Mouse (Mus musculus) thymus, postnatal 14 days (tissue): ENCODE results near the gene Slain1.

Experiments
- DNase-seq: peaks from one replicate; pipeline ENCODE4 v3.0.0; 2021

The Slain1 gene

GRCm38 (mm10) chr14:103667036-103667435 is 17.0 kb downstream of the Slain1 start:
- no peak for DNase-seq

- no peak for DNase-seq
These were observed 29.6 kb downstream of the Slain1 start for GRCm38 (mm10) chr14:103679395-103680217.

- no peak for DNase-seq
These were observed 30.3 kb downstream of the Slain1 start for GRCm38 (mm10) chr14:103680285-103680819.

- DNase-seq = no peak
These were observed 32.8 kb downstream of the Slain1 start for GRCm38 (mm10) chr14:103682633-103683390.

- DNase-seq = no peak
These were observed 37.0 kb downstream of the Slain1 start for GRCm38 (mm10) chr14:103686994-103687393.

GRCm38 (mm10) chr14:103694295-103694694 is 44.3 kb downstream of the Slain1 start:
- peak; percentile 54 for DNase-seq

GRCm38 (mm10) chr14:103695620-103696019 is 45.6 kb downstream of the Slain1 start:
- no peak for DNase-seq

GRCm38 (mm10) chr14:103697101-103697500 is 47.1 kb downstream of the Slain1 start:
- DNase-seq = no peak

GRCm38 (mm10) chr14:103699308-103699707 is 49.3 kb downstream of the Slain1 start:
- DNase-seq = no peak

- no peak for DNase-seq
These were observed 52.5 kb downstream of the Slain1 start for GRCm38 (mm10) chr14:103702516-103702915.

GRCm38 (mm10) chr14:103704771-103705170 is 54.7 kb downstream of the Slain1 start:
- no peak for DNase-seq

GRCm38 (mm10) chr14:103706347-103706746 is 56.3 kb downstream of the Slain1 start:
- DNase-seq = no peak

GRCm38 (mm10) chr14:103708601-103709000 is 58.6 kb downstream of the Slain1 start:
- no peak for DNase-seq

GRCm38 (mm10) chr14:103709261-103709660 is 59.2 kb downstream of the Slain1 start:
- no peak for DNase-seq

GRCm38 (mm10) chr14:103712986-103713385 is 63.0 kb downstream of the Slain1 start:
- DNase-seq = no peak

- DNase-seq = peak; percentile 53
These were observed 67.5 kb downstream of the Slain1 start for GRCm38 (mm10) chr14:103717516-103717915.

GRCm38 (mm10) chr14:103717979-103718378 is 68.0 kb downstream of the Slain1 start:
- DNase-seq = no peak

- DNase-seq = no peak
These were observed 68.4 kb downstream of the Slain1 start for GRCm38 (mm10) chr14:103718393-103718792.

- peak; percentile 82 for DNase-seq
These were observed 69.0 kb downstream of the Slain1 start for GRCm38 (mm10) chr14:103718836-103719575.

- DNase-seq = no peak
These were observed 70.1 kb downstream of the Slain1 start for GRCm38 (mm10) chr14:103720163-103720562.

- peak; percentile 58 for DNase-seq
These were observed 70.8 kb downstream of the Slain1 start for GRCm38 (mm10) chr14:103720637-103721355.

GRCm38 (mm10) chr14:103723314-103723713 is 73.3 kb downstream of the Slain1 start:
- DNase-seq = no peak
